Mouse (Mus musculus): ENCODE data around the gene Fgfr2. TPM values are rescaled to one million over a fixed set of nuclear protein-coding genes. Genes with fewer than 3 reads are reported as not detected.
A peak's percentile ranks its signal among the peaks of the same experiment; 100 is the strongest.

Fgfr2 gene
- polyA plus RNA-seq, 1 experiment from 2014 or later, result 137 TPM

DNA sequence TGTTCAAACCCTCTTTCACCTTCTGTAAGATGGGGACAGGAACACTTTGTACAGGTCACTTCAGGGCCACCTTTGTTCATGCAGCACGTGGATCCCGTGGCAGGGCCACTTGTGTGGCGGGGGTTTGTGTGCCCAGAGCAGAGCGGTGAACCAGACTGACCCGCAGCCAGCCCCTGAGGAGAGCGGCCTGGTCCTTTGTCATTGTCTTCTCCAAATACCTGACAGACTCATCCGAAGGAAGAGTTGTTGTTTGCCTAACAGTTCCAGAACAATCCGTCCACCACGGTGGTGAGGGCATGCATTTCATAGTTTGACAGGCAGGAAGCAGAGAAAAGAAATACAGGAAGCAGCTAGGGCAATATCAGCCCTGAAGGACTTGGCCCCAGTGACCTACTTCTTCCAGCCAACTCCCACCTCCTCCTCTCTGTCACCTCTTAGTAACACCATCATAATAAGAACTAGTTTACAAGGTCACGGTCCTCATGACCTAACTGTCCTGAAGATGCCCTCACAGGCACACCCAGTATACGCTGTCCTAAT lies 2365.8 kb downstream of the Fgfr2 start:
- H3K4me3 ChIP-seq (replicated peaks), result no peak overlapping the region
- H3K9ac ChIP-seq, result no peak overlapping the region
- peaks cover 59% of the 10 kb centered on the region for H3K36me3 ChIP-seq
- H3K4me2 ChIP-seq (replicated peaks), result no peak overlapping the region
- ATAC-seq (ENCODE audit: insufficient number of reproducible peaks, low FRiP score, low TSS enrichment, low read depth), result no peak
- H3K9me3 ChIP-seq (replicated peaks), result no peaks in the 10 kb centered on the region
- WGBS, result 89% methylated on average over 11 of the region's 11 CpGs
- no peak overlapping the region for H3K27ac ChIP-seq (replicated peaks)
- no peaks in the 10 kb centered on the region for H3K27me3 ChIP-seq
- peaks cover 3% of the 10 kb centered on the region for H3K4me1 ChIP-seq

DNA sequence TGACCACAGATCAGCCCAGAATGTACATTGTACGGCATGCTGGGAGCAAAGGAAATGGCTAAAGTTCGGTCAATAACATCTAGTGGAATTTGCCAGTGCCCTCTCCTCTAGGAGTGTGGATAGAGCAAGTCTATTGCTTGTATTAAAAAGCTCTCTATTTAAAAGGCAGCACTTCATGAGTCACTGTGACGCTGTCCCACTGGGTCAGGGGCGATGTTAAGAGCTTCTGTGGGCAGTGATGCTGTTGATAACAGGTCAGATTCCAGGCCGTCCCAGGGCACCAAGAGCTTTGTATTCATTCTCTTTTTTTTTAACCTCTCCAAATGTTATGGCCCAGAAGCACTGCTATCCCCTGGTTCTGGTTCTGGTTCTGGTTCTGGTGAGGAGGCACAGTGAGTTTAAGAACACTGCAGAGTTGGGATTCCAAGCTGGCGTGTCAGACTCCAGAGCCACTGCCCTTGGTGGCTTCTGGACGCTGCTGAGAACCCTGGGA lies 2366.8 kb downstream of the Fgfr2 start:
- 85% methylated on average over 7 of the region's 7 CpGs for WGBS
- Histone ChIP-seq H3K4me2 (replicated peaks) (no peak overlapping the region), H3K9ac (no peak overlapping the region), H3K27me3 (no peaks in the 10 kb centered on the region), H3K36me3 (peaks cover 67% of the 10 kb centered on the region), H3K27ac (replicated peaks) (no peak overlapping the region), H3K4me3 (replicated peaks) (no peak overlapping the region), H3K4me1 (no peaks in the 10 kb centered on the region), H3K9me3 (replicated peaks) (no peaks in the 10 kb centered on the region)
- no peak for ATAC-seq (ENCODE audit: insufficient number of reproducible peaks, low FRiP score, low TSS enrichment, low read depth)

DNA sequence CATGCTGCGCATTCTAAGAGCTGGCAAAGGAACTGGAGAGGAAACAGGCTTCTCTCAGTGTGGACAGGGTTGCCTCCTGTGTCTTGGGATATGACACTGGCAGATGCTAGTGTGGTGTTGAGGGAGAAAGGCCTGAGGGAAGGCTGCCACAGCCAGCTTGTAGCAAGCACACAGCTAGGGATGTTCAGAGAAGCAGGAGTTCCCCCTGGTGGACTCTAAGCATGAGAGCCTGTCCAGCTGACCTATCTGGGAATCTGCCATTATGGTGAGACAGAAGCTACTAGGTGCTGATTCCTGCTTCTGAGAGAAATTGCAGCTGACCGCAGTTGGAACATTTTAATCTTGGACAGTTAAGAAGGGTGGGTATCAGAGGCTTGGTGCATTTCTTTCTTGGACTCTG lies 2368.4 kb downstream of the Fgfr2 start:
- ATAC-seq (ENCODE audit: insufficient number of reproducible peaks, low FRiP score, low TSS enrichment, low read depth), result no peak
- H3K27me3 ChIP-seq, result no peaks in the 10 kb centered on the region

DNA sequence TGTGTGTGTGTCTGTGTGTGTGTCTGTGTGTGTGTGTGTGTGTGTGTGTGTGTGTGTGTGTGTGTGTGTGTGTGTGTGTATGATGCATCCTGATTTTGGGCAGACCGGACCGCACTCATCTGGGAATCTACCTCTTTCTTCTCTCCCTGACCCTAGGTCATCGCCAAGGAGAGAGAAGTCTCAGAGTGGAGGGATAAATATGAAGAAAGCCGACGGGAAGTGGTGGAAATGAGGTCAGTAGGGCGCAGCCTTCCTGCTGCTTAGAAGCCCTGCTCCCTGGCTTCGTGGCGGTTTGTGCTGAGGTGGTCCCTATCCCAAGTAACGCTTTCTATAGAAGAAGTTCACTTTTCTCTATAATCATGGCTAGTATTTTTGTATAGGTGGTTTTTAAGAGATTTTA lies 2371.5 kb downstream of the Fgfr2 start:
- Histone ChIP-seq H3K4me1 (no peaks in the 10 kb centered on the region), H3K9me3 (replicated peaks) (no peaks in the 10 kb centered on the region), H3K4me2 (replicated peaks) (no peak overlapping the region), H3K4me3 (replicated peaks) (no peak overlapping the region), H3K27ac (replicated peaks) (no peak overlapping the region), H3K9ac (no peak overlapping the region), H3K27me3 (no peaks in the 10 kb centered on the region), H3K36me3 (peaks cover 63% of the 10 kb centered on the region)
- WGBS, result 69% methylated on average over 7 of the region's 9 CpGs
- ATAC-seq (ENCODE audit: insufficient number of reproducible peaks, low FRiP score, low TSS enrichment, low read depth), result no peak

More for the DNA sequence above, 2368.4 kb downstream of the Fgfr2 start:
- Histone ChIP-seq H3K9ac (no peak overlapping the region), H3K27ac (replicated peaks) (no peak overlapping the region), H3K9me3 (replicated peaks) (no peaks in the 10 kb centered on the region), H3K4me3 (replicated peaks) (no peak overlapping the region), H3K4me1 (no peaks in the 10 kb centered on the region), H3K36me3 (peaks cover 61% of the 10 kb centered on the region), H3K4me2 (replicated peaks) (no peak overlapping the region)
- 90% methylated on average over 2 of the region's 2 CpGs for WGBS

DNA sequence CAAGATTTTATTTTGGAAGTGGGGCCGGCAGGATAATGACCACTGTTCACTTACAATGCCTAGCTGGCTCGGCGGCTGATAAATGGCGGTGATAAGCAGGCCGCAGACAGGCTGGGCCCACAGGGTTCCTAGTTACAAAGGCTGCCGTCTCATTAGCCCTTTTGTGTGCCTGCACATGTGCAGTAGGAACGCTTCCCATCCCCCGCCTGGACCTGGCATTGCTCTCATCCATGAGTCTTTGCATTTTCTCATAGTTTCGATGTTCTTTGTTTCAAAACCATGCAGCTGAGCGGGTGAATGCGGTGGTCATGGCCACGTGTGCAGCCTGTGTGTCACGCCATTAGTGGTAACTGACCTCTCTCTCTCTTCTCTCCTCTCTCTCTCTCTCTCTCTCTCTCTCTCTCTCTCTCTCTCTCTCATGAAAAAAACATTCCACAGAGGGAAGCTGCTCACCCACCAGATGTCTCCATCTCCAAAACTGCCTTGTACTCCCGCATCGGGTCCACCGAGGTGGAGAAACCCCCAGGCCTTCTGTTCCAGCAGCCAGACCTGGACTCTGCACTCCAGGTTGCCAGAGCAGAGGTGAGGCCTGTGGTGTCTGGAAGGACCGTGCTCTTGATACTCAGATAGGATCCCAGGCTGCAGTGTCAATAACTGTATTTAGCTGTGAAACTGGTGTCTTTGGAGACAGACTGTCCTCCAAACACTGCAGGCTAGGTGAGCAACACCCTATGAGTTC lies 2372.2 kb downstream of the Fgfr2 start:
- H3K9me3 ChIP-seq (replicated peaks), result no peaks in the 10 kb centered on the region
- no peak overlapping the region for H3K4me3 ChIP-seq (replicated peaks)
- no peak overlapping the region for H3K27ac ChIP-seq (replicated peaks)
- H3K4me2 ChIP-seq (replicated peaks), result no peak overlapping the region
- no peaks in the 10 kb centered on the region for H3K27me3 ChIP-seq
- WGBS, result 61% methylated on average over 17 of the region's 17 CpGs
- H3K9ac ChIP-seq, result no peak overlapping the region
- H3K4me1 ChIP-seq, result no peaks in the 10 kb centered on the region
- ATAC-seq (ENCODE audit: insufficient number of reproducible peaks, low FRiP score, low TSS enrichment, low read depth), result no peak
- peaks cover 69% of the 10 kb centered on the region for H3K36me3 ChIP-seq

DNA sequence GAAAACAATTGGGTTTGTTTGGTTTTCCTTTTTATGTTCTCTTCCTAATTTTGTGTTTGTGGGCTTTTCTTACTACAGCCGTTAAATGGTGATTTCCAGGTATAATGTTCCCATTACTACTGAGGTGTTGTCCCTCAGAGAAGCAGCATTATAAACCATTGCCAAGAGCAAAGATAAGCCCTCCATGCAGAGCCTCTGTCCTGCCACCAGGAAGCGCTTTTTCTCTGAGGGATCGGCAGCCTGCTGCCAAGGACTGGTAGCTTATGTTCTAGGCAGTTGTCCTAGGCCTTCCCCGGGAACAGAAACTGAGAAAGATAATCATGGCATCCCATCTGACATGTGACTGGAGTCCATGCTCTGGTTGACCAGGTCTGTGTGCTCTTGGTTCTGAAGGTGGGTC lies 2374.0 kb downstream of the Fgfr2 start:
- no peak overlapping the region for H3K27ac ChIP-seq (replicated peaks)
- no peak overlapping the region for H3K9ac ChIP-seq
- H3K36me3 ChIP-seq, result peaks cover 68% of the 10 kb centered on the region
- H3K27me3 ChIP-seq, result no peaks in the 10 kb centered on the region
- H3K9me3 ChIP-seq (replicated peaks), result no peaks in the 10 kb centered on the region
- no peak for ATAC-seq (ENCODE audit: insufficient number of reproducible peaks, low FRiP score, low TSS enrichment, low read depth)
- no peaks in the 10 kb centered on the region for H3K4me1 ChIP-seq
- H3K4me3 ChIP-seq (replicated peaks), result no peak overlapping the region
- WGBS, result 95% methylated on average over 4 of the region's 4 CpGs
- H3K4me2 ChIP-seq (replicated peaks), result no peak overlapping the region

DNA sequence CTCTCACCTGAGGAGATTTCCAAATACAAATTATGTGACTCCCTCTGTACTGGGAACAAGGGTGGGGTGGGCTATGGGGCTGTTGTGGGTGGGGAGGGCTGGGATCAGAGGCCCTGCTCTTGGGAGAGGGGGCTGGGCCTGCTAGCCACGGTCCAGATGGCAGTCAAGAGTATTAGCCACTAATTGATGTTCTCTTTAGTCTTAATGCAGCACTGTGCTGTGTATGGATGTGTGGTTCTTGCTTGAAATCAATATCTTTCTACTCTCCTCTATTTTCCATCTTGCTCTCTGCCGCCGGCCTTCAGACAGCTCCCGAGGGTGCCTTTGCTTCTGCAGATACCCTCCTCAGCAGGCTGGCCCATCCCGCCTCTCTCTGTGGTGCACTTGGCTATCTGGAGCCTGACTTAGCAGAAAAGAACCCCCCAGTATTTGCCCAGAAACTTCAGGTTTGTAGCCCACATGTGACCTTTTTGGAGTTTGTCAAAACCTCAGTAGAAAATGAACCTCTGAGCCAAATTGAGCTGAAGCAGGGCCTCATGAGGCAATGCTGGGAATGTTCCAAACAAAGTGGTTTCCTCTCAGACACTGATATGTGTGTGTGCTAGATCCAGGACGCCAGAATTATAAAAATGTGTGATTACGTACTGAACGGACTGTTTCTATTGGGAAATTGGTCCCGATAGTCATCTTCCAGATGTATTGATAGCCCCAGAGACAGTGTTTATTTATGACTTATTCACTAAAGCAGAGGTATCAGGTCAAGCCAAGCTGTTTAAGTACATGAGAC lies 2379.7 kb downstream of the Fgfr2 start:
- 71% methylated on average over 9 of the region's 9 CpGs for WGBS
- no peak overlapping the region for H3K27ac ChIP-seq (replicated peaks)
- H3K4me1 ChIP-seq, result no peaks in the 10 kb centered on the region
- H3K4me2 ChIP-seq (replicated peaks), result no peak overlapping the region
- H3K4me3 ChIP-seq (replicated peaks), result no peak overlapping the region
- no peak for ATAC-seq (ENCODE audit: insufficient number of reproducible peaks, low FRiP score, low TSS enrichment, low read depth)
- H3K36me3 ChIP-seq, result peaks cover 82% of the 10 kb centered on the region
- no peaks in the 10 kb centered on the region for H3K27me3 ChIP-seq
- H3K9me3 ChIP-seq (replicated peaks), result no peaks in the 10 kb centered on the region
- no peak overlapping the region for H3K9ac ChIP-seq

DNA sequence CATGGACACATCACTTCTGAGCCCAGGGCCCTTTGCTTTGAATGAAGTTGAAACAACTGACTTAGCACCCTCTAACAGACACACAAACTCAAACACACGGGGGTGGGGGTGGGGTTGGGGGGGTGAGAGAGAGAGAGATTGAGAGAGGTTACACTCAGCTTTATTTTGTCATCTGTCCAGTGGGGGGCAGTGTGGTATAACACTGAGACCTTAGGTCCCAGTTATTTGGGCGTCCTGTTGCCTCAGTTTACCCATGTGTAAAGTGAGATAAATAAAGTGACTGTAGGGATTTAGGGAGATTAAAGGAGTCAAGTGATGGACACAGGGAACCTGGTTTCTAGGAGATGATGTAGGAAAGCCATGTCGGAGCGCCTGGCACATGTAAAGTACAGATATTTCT lies 2382.1 kb downstream of the Fgfr2 start:
- no peak overlapping the region for H3K9ac ChIP-seq
- H3K36me3 ChIP-seq, result peaks cover 84% of the 10 kb centered on the region
- 82% methylated on average over 4 of the region's 4 CpGs for whole genome bisulfite sequencing
- no peak overlapping the region for H3K27ac ChIP-seq (replicated peaks)
- H3K4me2 ChIP-seq (replicated peaks), result no peak overlapping the region
- H3K4me1 ChIP-seq, result no peaks in the 10 kb centered on the region
- H3K9me3 ChIP-seq (replicated peaks), result no peaks in the 10 kb centered on the region
- no peak overlapping the region for H3K4me3 ChIP-seq (replicated peaks)
- H3K27me3 ChIP-seq, result no peaks in the 10 kb centered on the region
- ATAC-seq (ENCODE audit: insufficient number of reproducible peaks, low FRiP score, low TSS enrichment, low read depth), result no peak

DNA sequence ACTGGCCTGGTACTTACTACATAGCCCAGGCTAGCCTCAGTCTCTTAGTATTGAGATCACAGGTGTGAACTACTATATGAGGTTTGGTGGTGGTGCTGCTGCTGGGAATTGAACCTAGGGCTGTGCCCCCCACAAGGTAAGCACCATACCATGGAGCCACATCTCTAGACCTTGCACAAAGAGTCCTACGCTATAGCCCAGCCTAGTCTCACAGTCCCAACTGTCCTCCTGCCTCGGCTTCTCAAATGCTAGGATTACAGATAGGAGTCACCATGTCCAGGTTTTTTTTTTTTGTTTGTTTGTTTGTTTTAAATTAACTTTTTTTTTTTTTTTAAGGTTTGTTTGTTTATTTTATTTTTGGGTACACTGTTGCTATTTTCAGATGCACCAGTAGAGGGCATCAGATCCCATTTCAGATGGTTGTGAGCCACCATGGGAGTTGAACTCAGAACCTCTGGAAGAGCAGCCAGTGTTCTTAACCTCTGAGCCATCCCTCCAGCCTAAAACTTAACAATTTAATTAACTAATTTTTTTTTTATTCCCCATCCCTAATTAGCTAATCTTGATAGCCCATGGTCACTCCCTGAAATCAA lies 2388.9 kb downstream of the Fgfr2 start:
- H3K4me2 ChIP-seq (replicated peaks), result no peak overlapping the region
- no peaks in the 10 kb centered on the region for H3K27me3 ChIP-seq
- WGBS, result 97% methylated on average over 2 of the region's 2 CpGs
- H3K36me3 ChIP-seq, result peaks cover 68% of the 10 kb centered on the region
- H3K4me3 ChIP-seq (replicated peaks), result no peak overlapping the region
- no peak overlapping the region for H3K27ac ChIP-seq (replicated peaks)
- H3K9ac ChIP-seq, result no peak overlapping the region
- no peaks in the 10 kb centered on the region for H3K9me3 ChIP-seq (replicated peaks)
- no peak for ATAC-seq (ENCODE audit: insufficient number of reproducible peaks, low FRiP score, low TSS enrichment, low read depth)
- H3K4me1 ChIP-seq, result peaks cover 19% of the 10 kb centered on the region; the same call in 1 of the 2 replicates

DNA sequence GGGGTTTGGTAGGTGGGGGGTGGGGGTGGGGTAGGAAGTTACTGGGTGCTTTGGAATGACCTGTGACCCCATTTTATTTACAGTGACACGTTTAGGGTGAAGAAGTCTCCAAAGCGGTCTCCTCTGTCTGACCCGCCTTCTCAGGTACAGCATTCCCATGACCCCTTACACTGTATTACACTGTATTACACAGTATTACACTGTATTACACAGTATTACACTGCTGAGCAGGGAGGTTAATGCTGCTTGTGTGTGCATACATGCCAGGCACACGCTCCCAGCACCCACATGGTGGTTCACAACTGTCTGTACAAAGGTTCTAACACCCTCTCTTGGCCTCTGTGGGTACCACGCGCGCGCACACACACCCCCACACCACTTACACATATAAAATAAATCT lies 2389.7 kb downstream of the Fgfr2 start:
- Histone ChIP-seq H3K9ac (no peak overlapping the region), H3K4me1 (peaks cover 19% of the 10 kb centered on the region; the same call in 1 of the 2 replicates), H3K36me3 (peaks cover 70% of the 10 kb centered on the region), H3K4me3 (replicated peaks) (no peak overlapping the region), H3K27me3 (no peaks in the 10 kb centered on the region), H3K4me2 (replicated peaks) (no peak overlapping the region), H3K9me3 (replicated peaks) (no peaks in the 10 kb centered on the region), H3K27ac (replicated peaks) (0 out of 2 replicates have a peak overlapping the region, but pooled peaks have one; percentile 58)
- WGBS, result 95% methylated on average over 8 of the region's 8 CpGs
- no peak for ATAC-seq (ENCODE audit: insufficient number of reproducible peaks, low FRiP score, low TSS enrichment, low read depth)

DNA sequence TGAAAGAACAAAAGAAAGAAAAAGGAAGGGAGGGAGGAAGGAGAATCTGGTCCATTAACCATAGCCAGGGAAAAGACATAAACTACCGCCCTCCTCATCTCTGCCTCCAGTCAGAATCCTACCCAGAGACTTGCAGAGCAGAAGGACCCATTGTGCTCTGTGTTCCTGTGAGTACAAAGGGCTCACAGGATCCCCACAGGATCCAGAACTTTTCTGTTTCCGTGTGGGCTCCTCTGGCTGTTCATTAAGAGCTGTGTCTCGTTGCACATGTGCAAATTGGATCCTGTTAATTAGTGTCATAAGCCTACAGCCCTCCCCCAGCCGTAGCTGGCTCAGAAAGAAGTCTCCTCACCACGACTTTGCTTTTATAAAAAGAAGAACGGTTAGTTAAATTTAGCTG lies 2390.2 kb downstream of the Fgfr2 start:
- peaks cover 19% of the 10 kb centered on the region; the same call in 1 of the 2 replicates for H3K4me1 ChIP-seq
- H3K9me3 ChIP-seq (replicated peaks), result no peaks in the 10 kb centered on the region
- no peak overlapping the region for H3K9ac ChIP-seq
- H3K27ac ChIP-seq (replicated peaks), result peak overlapping the region; percentile 67
- ATAC-seq (ENCODE audit: insufficient number of reproducible peaks, low FRiP score, low TSS enrichment, low read depth), result no peak
- H3K4me3 ChIP-seq (replicated peaks), result no peak overlapping the region
- H3K36me3 ChIP-seq, result peaks cover 66% of the 10 kb centered on the region
- 50% methylated on average over 6 of the region's 6 CpGs for WGBS
- no peaks in the 10 kb centered on the region for H3K27me3 ChIP-seq
- no peak overlapping the region for H3K4me2 ChIP-seq (replicated peaks)

Measured in embryonic facial prominence, embryonic 15.5 days (tissue).